Mouse (Mus musculus): ENCODE measurements around the gene Olfr56. TPM values are rescaled to one million over a fixed set of nuclear protein-coding genes. Genes with fewer than 3 reads are reported as not detected.
"Not testable (repeated sequence)": the region's sequence is repeated elsewhere in the genome, so short reads cannot be mapped to it uniquely, and the experiment has no call there.

The Olfr56 gene
- total RNA-seq, 2 experiments from 2014 or later = 1.0 TPM; not detected in 1

- ATAC-seq (replicated peaks; ENCODE audit: low FRiP score, poor library complexity, severe bottlenecking) = peak; percentile 41; the same call in 1 of the 2 replicates
Observed at GRCm38 (mm10) chr11:49051093-49051891, 72.6 kb downstream of the Olfr56 start, which contains the start of gene 9930111J21Rik2. Gene 9930111J21Rik2 (minus strand): TSS chr11:49051242.

GRCm38 (mm10) chr11:49051894-49052293, 73.2 kb downstream of the Olfr56 start:
- not testable (repeated sequence) for ATAC-seq (replicated peaks; ENCODE audit: low FRiP score, poor library complexity, severe bottlenecking)

DNA sequence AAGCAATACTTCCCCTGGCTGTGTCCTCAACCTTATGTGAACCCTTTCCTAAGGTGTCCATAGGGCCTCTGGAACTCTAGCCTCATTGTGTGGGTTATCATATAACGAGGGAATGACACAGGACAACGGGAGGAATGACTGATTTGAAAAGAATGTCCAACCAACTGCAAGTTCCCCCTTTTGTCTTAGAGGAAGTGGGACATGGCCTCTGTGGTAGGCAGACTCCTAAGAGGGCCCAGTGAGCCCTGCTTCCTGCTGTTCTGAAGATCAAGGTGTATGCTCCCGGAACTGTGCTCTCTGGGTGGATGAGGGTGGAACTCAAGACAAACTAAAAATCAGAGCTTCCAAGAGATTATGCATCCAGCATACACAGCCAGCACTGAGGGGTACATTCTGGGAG, 81.4 kb downstream of the Olfr56 start:
- not testable (repeated sequence) for ATAC-seq (replicated peaks; ENCODE audit: low FRiP score, poor library complexity, severe bottlenecking)

GRCm38 (mm10) chr11:49061865-49062264, 83.2 kb downstream of the Olfr56 start:
- peak; percentile 83 for ATAC-seq (replicated peaks; ENCODE audit: low FRiP score, poor library complexity, severe bottlenecking)

GRCm38 (mm10) chr11:49063713-49064469, 85.2 kb downstream of the Olfr56 start, which contains the start of gene Tgtp2:
Gene Tgtp2 (minus strand): TSS chr11:49064206.
- ATAC-seq (replicated peaks; ENCODE audit: low FRiP score, poor library complexity, severe bottlenecking) = peak; percentile 61

- no peak for ATAC-seq (replicated peaks; ENCODE audit: low FRiP score, poor library complexity, severe bottlenecking)
Observed at GRCm38 (mm10) chr11:49068358-49068757, 89.7 kb downstream of the Olfr56 start.

DNA sequence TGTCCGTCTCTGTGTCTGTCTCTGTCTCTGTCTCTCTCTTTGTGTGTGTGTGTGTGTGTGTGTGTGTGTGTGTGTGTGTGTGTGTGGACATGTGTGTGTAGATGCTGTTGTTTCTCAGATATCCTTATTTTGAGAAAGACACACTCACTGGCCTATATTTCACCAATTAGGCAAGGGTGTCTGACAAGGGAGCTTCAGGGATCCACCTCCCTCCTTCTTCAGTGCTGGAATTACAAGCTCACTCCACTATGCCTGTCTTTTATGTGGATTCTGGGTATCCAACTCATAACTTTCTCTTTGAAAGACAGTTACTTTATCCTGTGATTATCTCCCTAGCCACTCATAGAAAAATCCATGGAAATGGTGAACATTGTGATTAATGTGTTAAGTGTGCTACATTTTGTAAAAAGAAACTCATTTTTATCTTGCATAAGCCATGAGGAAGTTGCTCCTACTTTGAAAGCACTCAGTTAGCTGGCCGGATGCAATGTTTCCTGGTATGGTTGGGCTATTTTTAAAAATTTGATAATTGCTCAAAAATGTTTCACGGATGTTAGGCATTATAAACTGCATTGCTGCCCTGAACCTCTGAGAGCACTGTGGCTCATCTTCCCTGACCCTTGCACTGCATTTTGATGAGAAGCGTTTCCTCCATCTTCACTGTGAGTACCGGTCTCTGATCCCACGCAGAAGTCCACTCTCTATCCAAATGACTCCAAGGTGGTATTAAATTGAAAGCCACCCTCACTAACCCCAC, 97.5 kb downstream of the Olfr56 start, which contains the start of gene Ifi47:
Ifi47 (plus strand) TSS at position 587 of the 757 bp plus-strand sequence.
- ATAC-seq (replicated peaks; ENCODE audit: low FRiP score, poor library complexity, severe bottlenecking) = not testable (repeated sequence)

GRCm38 (mm10) chr11:49077012-49077411, 98.3 kb downstream of the Olfr56 start:
- no peak for ATAC-seq (replicated peaks; ENCODE audit: low FRiP score, poor library complexity, severe bottlenecking)

- ATAC-seq (replicated peaks; ENCODE audit: low FRiP score, poor library complexity, severe bottlenecking) = no peak
Observed at GRCm38 (mm10) chr11:49078719-49079118, 100.0 kb downstream of the Olfr56 start.

DNA sequence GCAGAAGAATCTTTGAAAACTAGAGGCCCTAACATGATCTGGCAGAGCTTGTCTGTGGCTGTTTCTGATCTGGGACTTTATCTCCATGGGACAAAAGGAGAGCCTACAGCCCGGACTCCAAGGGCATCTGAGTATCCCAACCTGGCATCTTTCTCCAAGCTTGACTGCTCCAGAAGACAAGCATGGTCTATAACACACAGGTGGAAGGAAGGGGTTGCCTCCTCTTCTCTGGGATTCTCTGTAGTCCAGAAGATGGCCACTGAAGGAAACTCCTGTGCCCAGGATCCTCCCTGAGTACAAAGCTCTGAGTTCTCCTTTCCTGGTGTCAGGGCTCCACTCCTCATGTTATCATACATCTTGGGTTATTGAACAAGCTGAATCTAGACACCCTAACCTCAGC, 101.9 kb downstream of the Olfr56 start:
- no peak for ATAC-seq (replicated peaks; ENCODE audit: low FRiP score, poor library complexity, severe bottlenecking)

DNA sequence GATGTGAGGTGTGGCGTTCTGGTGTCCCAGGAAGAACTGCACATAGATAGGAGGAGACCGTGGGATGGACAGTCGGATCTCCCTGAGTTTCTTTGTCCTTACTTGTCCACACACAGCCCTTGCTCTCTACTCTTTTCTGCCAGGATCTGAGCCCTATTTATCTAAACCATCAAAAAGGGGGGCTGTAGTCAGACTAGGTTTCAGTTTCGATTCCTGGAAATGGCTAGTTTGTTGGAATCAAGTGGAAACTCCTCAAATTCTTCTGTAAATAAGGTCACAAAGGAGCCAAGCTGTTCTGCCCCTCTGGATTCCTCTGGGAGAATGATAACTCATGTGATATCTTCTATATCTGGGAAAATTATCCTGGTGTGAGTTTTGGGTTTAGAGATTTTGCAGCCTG, 102.7 kb downstream of the Olfr56 start:
- ATAC-seq (replicated peaks; ENCODE audit: low FRiP score, poor library complexity, severe bottlenecking) = no peak

DNA sequence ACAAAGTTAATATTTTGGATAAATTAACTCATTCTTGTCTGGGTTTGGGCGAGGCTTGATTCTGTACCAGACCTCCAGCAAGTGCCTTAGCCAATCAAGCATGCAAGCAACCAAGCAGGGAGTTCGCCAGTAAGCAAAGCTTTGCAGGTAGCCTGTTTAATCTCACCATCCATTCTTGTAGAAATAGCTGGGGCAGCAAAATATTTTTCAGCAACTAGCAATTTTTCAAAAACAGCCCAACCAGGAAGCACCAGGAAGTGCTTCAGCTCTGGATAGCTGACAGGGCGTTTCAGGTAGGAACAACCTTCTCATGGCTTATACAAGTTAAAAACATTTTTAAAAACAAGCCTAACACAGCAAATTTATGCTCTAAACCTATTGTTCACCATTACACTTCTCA, 103.2 kb downstream of the Olfr56 start:
- ATAC-seq (replicated peaks; ENCODE audit: low FRiP score, poor library complexity, severe bottlenecking) = 0 out of 2 replicates have a peak, but pooled peaks have one; percentile 22

DNA sequence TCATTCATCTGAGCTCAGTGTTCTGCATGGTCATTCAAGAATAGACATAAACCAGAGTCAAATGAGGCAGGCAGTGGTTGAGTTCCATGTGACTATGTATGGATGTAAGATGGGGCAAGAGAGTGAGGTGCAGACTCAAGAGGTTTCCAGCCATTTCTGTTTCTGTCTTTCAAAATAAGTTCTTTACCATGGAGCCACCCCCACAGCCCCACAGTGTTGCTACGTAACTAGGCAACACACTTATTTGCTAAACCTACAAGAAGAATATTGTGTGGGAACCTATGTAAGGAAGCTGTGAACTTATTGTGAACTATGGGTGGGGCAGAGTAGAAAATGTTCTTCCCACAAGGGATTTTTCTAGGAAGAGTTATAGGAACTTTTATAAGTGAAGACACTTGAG, 104.5 kb downstream of the Olfr56 start:
- no peak for ATAC-seq (replicated peaks; ENCODE audit: low FRiP score, poor library complexity, severe bottlenecking)

DNA sequence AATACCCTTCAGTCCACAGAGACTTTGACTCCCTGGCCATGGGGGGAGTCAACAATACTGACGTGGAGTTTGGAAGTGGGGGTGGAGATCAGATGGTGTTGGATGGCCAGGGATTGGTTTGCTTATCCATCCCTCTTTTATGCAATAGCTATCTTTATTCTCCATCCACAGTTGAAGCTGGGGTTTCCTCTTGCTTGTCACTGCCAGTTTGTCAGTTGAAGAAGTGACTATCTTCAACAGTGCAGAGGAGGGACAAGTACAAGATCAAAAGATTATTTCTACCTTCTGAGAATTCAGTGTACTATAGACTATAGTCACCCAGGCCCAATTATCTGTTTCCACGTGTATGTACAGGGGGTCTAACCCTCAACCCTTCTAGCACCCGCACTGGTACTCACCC, 105.1 kb downstream of the Olfr56 start:
- ATAC-seq (replicated peaks; ENCODE audit: low FRiP score, poor library complexity, severe bottlenecking) = no peak

- ATAC-seq (replicated peaks; ENCODE audit: low FRiP score, poor library complexity, severe bottlenecking) = no peak
Observed at GRCm38 (mm10) chr11:49084385-49084784, 105.7 kb downstream of the Olfr56 start.

DNA sequence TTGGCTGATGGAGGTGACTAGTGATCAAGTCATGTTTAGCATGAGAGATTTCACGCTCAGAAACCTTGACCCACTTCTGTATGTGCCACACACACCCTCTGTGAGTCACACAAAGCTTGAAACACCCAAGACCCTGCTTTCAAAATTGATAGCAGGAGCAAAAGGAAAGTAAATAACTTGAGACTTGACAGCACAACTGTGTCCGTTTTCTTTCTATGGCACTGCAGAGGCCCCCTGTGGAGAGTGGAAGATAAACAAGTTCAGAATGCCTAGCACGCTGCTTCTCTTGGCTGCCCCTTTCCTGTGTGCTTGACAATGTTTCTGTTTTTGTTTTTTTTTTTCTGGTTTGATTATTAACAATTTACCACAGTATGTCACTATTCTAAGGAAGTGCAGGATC, 106.2 kb downstream of the Olfr56 start:
- ATAC-seq (replicated peaks; ENCODE audit: low FRiP score, poor library complexity, severe bottlenecking) = no peak

- peak; percentile 27 for ATAC-seq (replicated peaks; ENCODE audit: low FRiP score, poor library complexity, severe bottlenecking)
Observed at GRCm38 (mm10) chr11:49086858-49087361, 108.2 kb downstream of the Olfr56 start.

- peak; percentile 82 for ATAC-seq (replicated peaks; ENCODE audit: low FRiP score, poor library complexity, severe bottlenecking)
Observed at GRCm38 (mm10) chr11:49087830-49088616, 109.3 kb downstream of the Olfr56 start.
